Mouse (Mus musculus): ENCODE measurements at regions not wholly inside any gene's neighbourhood (a gene's known extent, or its start where the extent isn't known, plus 50 kb on each side); places are given as distances from the start of the nearest gene placed in this dataset.

GRCm38 (mm10) chr19:35298846-35299245 is 376.7 kb downstream of the Kif20b start:
- TF ChIP-seq CTCF (IDR thresholded peaks at IDR 0.05; ENCODE audit: low read depth) (no peak), EP300 (optimal IDR thresholded peaks at IDR 0.05) (no peak)

Measured in stomach, postnatal 0 days (tissue).